Mouse (Mus musculus) neural tube, embryonic 15.5 days (tissue): ENCODE results near the gene Klhdc7b. TPM values are rescaled to one million over a fixed set of nuclear protein-coding genes. Genes with fewer than 3 reads are reported as not detected.

Experiments used
- ATAC-seq: fragments of 200-750 bp; cut with Nextera tagmentation; 2 replicates; pipeline ENCODE4 v1.8.0; 2017; ENCODE audit warnings: mild to moderate bottlenecking, moderate TSS enrichment, moderate library complexity; ENCODE audit not compliant: low FRiP score
- H3K27ac ChIP-seq: fragments of 300-500 bp; sonication (generic); replicated peaks from 2 replicates; pipeline ENCODE4 v1.5.1; 2015; ENCODE audit warnings: mild to moderate bottlenecking, inconsistent platforms
- H3K27me3 ChIP-seq: fragments of 300-500 bp; sonication (generic); replicated peaks from 2 replicates; pipeline ENCODE4 v1.6.1; 2015; ENCODE audit warnings: inconsistent platforms
- H3K36me3 ChIP-seq: fragments of 300-500 bp; sonication (generic); 2 replicates; pipeline ENCODE4 v1.6.1; 2015; ENCODE audit warnings: inconsistent platforms
- H3K4me1 ChIP-seq: fragments of 300-500 bp; sonication (generic); 2 replicates; pipeline ENCODE4 v1.6.1; 2015; ENCODE audit warnings: inconsistent platforms
- H3K4me2 ChIP-seq: fragments of 300-500 bp; sonication (generic); 2 replicates; pipeline ENCODE4 v1.6.1; 2015; ENCODE audit warnings: inconsistent platforms, mild to moderate bottlenecking, moderate library complexity
- H3K4me3 ChIP-seq: fragments of 300-500 bp; sonication (generic); replicated peaks from 2 replicates; pipeline ENCODE4 v1.5.1; 2015; ENCODE audit warnings: mild to moderate bottlenecking, inconsistent platforms
- H3K9ac ChIP-seq: fragments of 300-500 bp; sonication (generic); replicated peaks from 2 replicates; pipeline ENCODE4 v1.6.1; 2015; ENCODE audit warnings: mild to moderate bottlenecking, inconsistent platforms
- H3K9me3 ChIP-seq: fragments of 300-500 bp; sonication (generic); replicated peaks from 2 replicates; pipeline ENCODE4 v1.6.1; 2016; ENCODE audit warnings: inconsistent platforms
- WGBS: fragments of 180-500 bp; shearing (Covaris S2); methylation state at CpG from one replicate; pipeline ENCODE4 v1.1.7; 2015; ENCODE audit warnings: mixed read lengths; 5-methylcytosine and 5-hydroxymethylcytosine counted together
- polyA plus RNA-seq: library from polyadenylated mRNA; unstranded; fragments of >200 nt; fragmentation: Nextera tagmentation; extraction: Ambion mirVana; gene quantifications from 2 replicates; pipeline ENCODE4 v1.2.1, GENCODE M21; 2015

Gene Klhdc7b
- polyA plus RNA-seq, 1 experiment from 2014 or later = 0.05 TPM

DNA sequence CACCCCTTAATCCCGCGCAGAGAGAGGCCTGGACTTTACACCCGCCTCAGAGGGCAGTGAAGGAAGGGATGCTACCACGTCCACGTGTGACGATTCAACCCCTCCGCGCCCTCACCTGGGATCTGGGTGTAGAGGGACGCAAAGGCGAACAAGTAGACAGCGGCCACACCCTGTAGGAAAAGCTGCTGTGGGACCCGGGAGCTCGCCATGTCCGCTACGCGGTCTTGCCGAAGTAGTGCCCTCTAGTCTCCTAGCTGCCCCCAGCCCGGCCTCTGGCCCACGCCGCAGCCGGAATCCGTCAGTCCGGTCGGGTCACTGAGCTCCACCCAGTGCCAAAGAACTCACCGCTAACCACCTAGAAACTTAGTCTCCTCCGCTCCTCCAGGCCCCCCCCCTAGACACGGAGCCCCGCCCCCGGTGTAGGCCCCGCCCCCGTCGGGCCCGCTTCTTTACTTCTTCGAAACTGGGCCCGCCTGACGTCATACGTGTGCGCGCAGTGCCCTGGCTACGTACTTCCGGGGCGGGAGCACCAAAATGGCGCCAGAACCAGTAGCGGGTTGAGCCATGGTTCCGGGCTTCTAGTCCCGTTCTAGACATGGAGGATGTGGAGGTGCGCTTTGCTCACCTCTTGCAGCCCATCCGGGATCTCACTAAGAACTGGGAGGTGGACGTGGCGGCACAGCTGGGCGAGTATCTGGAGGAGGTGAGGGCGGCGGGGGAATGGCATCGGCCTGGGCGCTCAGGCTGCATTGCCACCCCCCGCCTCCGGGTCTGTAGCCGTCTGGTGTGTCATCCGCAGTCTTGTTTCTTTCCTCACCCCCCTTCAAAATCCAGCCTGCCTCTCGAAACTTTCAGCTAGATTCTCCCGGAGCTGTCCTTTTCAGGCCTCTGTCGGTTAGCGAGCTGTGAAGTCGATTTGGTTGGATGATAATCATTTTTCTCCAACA, 29.2 kb upstream of the Klhdc7b start, which contains the start of the genes Lmf2 and Ncaph2:
Gene Lmf2, minus strand, starts transcription at position 419 of the 947 bp plus-strand sequence.
Gene Ncaph2, plus strand, starts transcription at position 479 of the 947 bp plus-strand sequence.
- peak; percentile 91 for ATAC-seq
- Histone ChIP-seq H3K36me3 (peaks cover 32% of the 10 kb centered on the region), H3K27ac (peak within 1 kb of the TSS; percentile 88), H3K4me2 (peak within 1 kb of the TSS; percentile 86), H3K9ac (peak within 1 kb of the TSS; percentile 76), H3K9me3 (no peaks in the 10 kb centered on the region), H3K27me3 (no peaks in the 10 kb centered on the region), H3K4me3 (peak within 1 kb of the TSS; percentile 65), H3K4me1 (peaks cover 38% of the 10 kb centered on the region)
- WGBS = under 1% methylated on average over 63 of the region's 64 CpGs

DNA sequence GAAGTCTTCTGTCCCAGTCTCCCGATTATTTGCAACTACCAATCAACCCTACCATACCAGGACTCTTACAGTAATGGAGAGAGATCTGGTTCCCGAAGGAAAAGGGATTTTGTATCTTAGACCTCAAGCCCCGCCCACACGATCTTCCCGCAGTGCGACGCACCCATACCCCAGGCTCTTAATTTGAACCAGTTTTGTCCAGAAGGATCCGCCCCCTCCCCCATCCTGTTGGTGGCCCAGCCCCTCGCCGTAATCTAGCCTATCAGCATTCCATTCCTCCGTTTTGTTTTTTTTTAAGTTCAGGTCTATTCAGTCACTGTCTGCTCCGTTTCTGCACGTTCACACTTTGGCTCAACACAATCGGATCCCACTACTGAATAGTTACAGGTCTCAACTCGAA, 28.3 kb upstream of the Klhdc7b start:
- Histone ChIP-seq H3K27ac (peak overlapping the region; percentile 88), H3K4me2 (peak overlapping the region; percentile 86), H3K4me3 (peak overlapping the region; percentile 65), H3K36me3 (peaks cover 32% of the 10 kb centered on the region), H3K9ac (peak overlapping the region; percentile 76), H3K9me3 (no peaks in the 10 kb centered on the region), H3K27me3 (no peaks in the 10 kb centered on the region), H3K4me1 (peaks cover 38% of the 10 kb centered on the region)
- under 1% methylated on average over 15 of the region's 15 CpGs for WGBS
- ATAC-seq = peak; percentile 43

DNA sequence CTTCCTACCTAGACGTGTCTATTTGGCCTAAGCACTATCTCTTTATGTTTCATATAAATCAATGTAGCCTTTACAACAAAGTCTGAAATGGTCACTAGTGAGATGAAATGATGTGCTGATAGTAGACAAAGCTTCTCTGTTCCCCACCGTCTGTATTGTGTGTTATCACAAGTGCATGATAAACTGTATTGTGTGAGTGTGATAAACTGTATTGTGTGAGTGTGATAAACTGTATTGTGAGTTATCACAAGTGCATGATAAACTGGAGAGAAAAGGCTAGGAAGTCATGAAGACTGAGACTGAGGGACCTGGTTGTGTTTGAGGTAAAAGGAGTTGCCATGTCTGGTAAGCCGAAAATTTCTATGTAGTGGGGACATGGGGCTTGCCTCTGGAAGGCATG, 25.9 kb upstream of the Klhdc7b start:
- no peaks in the 10 kb centered on the region for H3K27me3 ChIP-seq
- H3K9ac ChIP-seq = no peak overlapping the region
- ATAC-seq = no peak
- no peaks in the 10 kb centered on the region for H3K9me3 ChIP-seq
- H3K27ac ChIP-seq = no peak overlapping the region
- peaks cover 33% of the 10 kb centered on the region for H3K36me3 ChIP-seq
- H3K4me2 ChIP-seq = no peak overlapping the region
- H3K4me1 ChIP-seq = peaks cover 38% of the 10 kb centered on the region
- WGBS = 86% methylated on average over 3 of the region's 3 CpGs
- no peak overlapping the region for H3K4me3 ChIP-seq

DNA sequence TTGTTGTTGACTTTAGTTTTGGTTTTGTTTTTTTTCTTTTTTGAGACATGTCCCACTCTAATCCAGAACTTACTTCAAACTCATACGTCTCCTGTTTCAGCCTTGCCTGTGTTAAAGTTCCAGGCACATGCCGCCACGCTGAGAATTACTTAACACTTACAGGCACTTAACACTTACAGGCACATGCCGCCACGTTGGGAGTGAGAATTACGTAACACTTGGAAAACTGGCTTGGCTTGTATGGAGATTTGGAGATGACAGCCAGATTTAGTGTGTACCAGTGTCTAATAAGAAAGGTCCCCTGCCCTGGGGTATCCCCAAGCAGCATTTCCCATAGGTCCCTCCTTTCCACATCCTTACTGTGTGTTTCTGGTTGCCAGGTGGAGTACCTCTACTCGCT, 21.7 kb upstream of the Klhdc7b start:
- H3K9ac ChIP-seq = no peak overlapping the region
- no peak for ATAC-seq
- H3K27me3 ChIP-seq = no peaks in the 10 kb centered on the region
- no peak overlapping the region for H3K27ac ChIP-seq
- WGBS = 94% methylated on average over 7 of the region's 7 CpGs
- no peaks in the 10 kb centered on the region for H3K9me3 ChIP-seq
- H3K4me3 ChIP-seq = no peak overlapping the region
- no peak overlapping the region for H3K4me2 ChIP-seq
- H3K4me1 ChIP-seq = peaks cover 8% of the 10 kb centered on the region
- peaks cover 76% of the 10 kb centered on the region for H3K36me3 ChIP-seq

DNA sequence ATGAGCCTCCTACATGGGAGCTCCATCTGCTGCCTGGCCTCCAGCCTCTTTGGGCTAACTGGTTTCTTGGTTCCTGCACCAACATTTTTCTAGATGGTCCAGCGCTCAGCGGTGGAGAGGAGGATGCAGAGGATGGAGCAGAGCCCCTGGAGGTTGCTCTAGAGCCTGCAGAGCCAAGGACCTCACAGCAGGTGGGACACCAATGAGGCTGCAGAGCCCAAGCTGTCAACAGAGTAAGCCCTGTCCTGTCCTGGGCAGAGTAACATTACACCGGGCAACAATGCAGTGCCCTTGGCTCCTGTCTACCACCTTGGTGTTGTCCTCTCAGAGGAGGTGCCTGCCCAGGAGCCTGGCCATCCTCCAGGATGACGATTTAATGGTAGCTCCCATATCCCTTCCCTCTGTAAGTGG, 19.6 kb upstream of the Klhdc7b start:
- H3K9me3 ChIP-seq = no peaks in the 10 kb centered on the region
- no peak overlapping the region for H3K4me3 ChIP-seq
- no peak overlapping the region for H3K9ac ChIP-seq
- peaks cover 96% of the 10 kb centered on the region for H3K36me3 ChIP-seq
- ATAC-seq = no peak
- 95% methylated on average over 4 of the region's 4 CpGs for WGBS
- H3K4me1 ChIP-seq = no peaks in the 10 kb centered on the region
- H3K4me2 ChIP-seq = no peak overlapping the region
- H3K27me3 ChIP-seq = no peaks in the 10 kb centered on the region
- H3K27ac ChIP-seq = no peak overlapping the region

DNA sequence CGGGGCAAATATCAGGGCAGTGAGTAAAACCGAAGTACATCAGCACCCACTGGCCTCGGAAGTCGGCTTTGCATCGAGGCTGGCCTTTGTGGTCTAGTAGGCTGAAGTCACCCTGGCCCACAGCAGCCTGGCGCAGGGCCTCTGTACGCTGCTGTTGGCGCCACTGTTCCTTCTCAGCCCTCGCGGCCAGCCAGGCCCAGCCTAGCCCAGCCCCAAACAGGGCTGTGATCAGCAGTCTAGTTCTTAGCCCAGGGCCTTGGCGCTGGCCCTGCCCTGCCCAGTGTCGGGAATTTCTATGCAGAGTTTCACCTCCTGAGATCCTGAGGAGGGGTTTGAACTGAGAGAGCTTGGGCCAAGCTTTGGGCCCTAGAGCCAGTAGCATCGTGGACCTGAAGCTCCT, 12.6 kb upstream of the Klhdc7b start:
- no peak overlapping the region for H3K4me2 ChIP-seq
- no peaks in the 10 kb centered on the region for H3K9me3 ChIP-seq
- no peak overlapping the region for H3K27ac ChIP-seq
- H3K9ac ChIP-seq = no peak overlapping the region
- peaks cover 57% of the 10 kb centered on the region for H3K36me3 ChIP-seq
- H3K27me3 ChIP-seq = peaks cover 13% of the 10 kb centered on the region
- H3K4me1 ChIP-seq = peaks cover 20% of the 10 kb centered on the region
- no peak for ATAC-seq
- H3K4me3 ChIP-seq = no peak overlapping the region
- WGBS = 92% methylated on average over 13 of the region's 13 CpGs

DNA sequence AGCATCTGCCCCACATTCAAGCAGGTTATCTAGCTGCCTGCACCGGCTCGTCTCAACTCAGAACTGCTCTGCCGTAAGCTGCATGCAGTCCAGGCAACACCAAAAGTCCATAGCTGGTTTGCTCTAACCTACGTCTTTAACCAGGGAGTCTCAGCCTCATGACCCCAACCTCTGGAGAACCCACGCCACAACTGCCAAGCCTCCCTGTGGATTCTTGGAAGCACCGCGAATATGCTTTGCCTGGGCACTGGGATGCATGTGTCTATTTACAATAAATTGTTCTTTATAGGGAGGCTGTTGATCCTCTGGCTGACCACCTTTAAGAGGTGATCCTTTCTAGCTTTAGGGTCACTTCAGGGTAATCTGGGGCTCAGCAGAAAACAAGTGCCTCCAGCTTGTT, 12.2 kb upstream of the Klhdc7b start:
- H3K27ac ChIP-seq = no peak overlapping the region
- WGBS = 89% methylated on average over 7 of the region's 7 CpGs
- peak overlapping the region; percentile 75 for H3K4me2 ChIP-seq
- H3K27me3 ChIP-seq = peaks cover 18% of the 10 kb centered on the region
- peaks cover 20% of the 10 kb centered on the region for H3K4me1 ChIP-seq
- peaks cover 52% of the 10 kb centered on the region for H3K36me3 ChIP-seq
- peak overlapping the region; percentile 80 for H3K4me3 ChIP-seq
- H3K9me3 ChIP-seq = no peaks in the 10 kb centered on the region
- no peak for ATAC-seq
- H3K9ac ChIP-seq = no peak overlapping the region

DNA sequence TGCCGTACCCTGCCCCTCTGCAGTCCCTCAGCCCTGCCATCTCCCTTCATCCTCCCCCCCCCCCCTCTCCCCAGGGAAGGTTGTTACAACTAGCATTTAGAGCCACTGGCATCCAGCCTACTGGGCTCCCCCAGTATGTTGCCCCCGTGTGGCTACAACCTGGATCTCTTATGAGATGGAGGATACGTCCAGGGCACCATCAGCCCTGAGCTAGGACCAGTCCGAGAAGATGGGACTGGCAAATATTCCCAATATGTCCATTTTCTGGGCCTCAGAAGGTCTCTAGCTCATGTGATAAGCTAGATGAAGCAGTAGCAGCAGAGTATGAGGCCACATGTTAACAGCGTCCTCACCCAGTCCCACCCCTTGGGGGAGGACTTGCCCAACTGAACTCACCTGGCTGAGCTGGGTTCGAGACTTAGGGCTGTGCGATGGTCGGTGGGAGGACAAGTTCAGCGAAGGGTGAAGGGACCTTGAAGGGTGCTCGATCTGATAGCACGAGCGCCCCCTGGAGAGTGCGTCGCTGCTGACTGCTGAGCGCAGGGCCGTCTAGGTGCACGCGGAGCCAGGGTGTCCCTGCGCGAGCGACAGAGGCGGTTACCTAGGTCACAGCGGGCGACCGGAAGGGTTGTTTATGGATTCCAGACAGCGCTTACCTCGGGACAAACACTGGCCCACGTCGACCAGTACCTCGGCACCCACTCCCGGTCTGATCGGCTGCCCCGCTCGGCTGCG, 11.5 kb upstream of the Klhdc7b start:
- H3K9me3 ChIP-seq = no peaks in the 10 kb centered on the region
- 1% methylated on average over 35 of the region's 35 CpGs for WGBS
- peak; percentile 86 for ATAC-seq
- H3K4me2 ChIP-seq = peak overlapping the region; percentile 75
- peak overlapping the region; percentile 80 for H3K4me3 ChIP-seq
- peak overlapping the region; percentile 92 for H3K9ac ChIP-seq
- peaks cover 23% of the 10 kb centered on the region for H3K4me1 ChIP-seq
- peak overlapping the region; percentile 96 for H3K27ac ChIP-seq
- peaks cover 45% of the 10 kb centered on the region for H3K36me3 ChIP-seq
- H3K27me3 ChIP-seq = peaks cover 25% of the 10 kb centered on the region

DNA sequence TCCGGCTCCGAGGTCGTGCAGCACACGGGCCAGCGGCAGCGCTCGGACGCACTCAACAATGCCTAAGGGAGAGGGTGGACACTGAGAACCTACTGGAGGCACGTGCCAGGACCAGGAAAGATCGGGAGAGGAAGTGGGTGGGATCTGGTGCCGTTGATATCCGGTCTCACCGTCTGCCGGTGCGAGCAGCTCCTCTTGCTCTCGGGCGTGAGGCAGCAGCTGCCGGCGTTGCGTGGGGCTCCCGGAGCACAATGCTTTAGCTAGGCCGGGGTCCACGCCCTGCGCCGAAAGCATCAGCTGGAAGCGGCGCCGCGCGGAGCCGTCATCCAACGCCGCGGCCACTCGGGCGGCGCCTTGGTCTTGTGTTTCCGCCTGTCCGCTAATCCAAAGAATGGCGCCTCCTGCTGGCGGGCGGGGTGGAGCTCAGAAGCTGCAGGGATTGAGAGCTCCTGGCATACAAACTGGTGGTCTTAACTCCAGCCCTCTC, 10.9 kb upstream of the Klhdc7b start, which contains the start of gene Sco2:
Gene Sco2, minus strand, starts transcription at position 85 of the 487 bp plus-strand sequence.
- peak; percentile 88 for ATAC-seq
- Histone ChIP-seq H3K27me3 (peaks cover 30% of the 10 kb centered on the region), H3K4me3 (peak within 1 kb of the TSS; percentile 80), H3K36me3 (peaks cover 39% of the 10 kb centered on the region), H3K9ac (peak within 1 kb of the TSS; percentile 92), H3K4me2 (peak within 1 kb of the TSS; percentile 75), H3K27ac (peak within 1 kb of the TSS; percentile 96), H3K9me3 (no peaks in the 10 kb centered on the region), H3K4me1 (peaks cover 29% of the 10 kb centered on the region)
- WGBS = under 1% methylated on average over 42 of the region's 42 CpGs

DNA sequence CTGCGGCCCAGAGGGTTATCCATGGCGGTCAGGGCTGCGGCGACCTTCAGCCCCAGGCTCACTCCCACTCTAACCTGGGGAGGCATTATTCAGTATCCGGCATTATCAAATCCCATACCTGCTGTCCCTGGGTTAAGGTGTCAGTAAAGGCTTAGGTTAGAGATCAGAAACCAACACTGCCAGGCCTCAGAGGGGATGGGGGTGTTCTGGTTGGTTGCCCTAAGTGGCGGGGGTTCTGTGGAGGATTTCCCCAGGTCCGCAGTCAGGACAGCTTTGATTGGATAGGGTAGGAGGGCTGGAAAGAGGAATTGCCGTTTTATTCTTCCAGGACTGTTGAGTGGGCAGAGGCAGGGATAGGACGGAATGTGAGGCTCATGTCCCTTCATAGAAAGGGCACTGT, 10.4 kb upstream of the Klhdc7b start:
- no peak for ATAC-seq
- H3K36me3 ChIP-seq = peaks cover 34% of the 10 kb centered on the region
- no peaks in the 10 kb centered on the region for H3K9me3 ChIP-seq
- H3K27ac ChIP-seq = peak overlapping the region; percentile 96
- WGBS = 48% methylated on average over 9 of the region's 9 CpGs
- H3K9ac ChIP-seq = peak overlapping the region; percentile 92
- peaks cover 35% of the 10 kb centered on the region for H3K27me3 ChIP-seq
- peaks cover 35% of the 10 kb centered on the region for H3K4me1 ChIP-seq
- peak overlapping the region; percentile 80 for H3K4me3 ChIP-seq
- H3K4me2 ChIP-seq = peak overlapping the region; percentile 75

DNA sequence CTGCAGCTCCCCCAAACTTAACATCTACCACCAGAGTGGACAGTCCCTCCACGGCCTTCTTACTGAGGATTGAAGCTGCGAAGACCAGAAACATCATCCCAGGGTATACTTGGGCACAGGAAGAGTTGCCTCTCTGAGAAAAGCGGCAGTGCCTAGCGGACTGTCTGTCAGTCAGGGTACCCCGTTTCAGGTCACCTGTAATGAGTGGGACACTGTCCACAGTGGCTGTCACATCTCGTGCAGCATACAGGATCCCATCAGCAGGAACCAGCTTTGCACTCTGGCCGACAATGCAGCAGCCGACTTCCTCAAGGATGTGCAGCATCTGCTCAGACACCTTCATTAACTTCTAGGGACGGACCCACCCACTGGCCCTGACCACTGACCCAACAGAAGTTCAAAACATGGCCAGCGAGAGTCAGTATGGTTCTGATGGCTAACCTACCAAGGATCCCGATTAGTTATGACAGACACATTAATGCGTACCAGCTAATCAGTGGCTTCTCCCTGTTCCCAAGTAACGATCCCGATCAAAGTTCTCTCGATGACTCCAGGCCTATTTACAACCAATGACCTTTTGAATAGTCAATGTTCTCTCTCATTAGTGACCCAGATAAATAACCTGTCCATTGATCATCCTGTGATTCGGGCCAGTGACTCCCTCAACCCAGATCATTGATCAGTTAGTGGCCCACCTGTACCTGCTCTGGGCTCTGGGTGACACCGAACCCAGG, 9.7 kb upstream of the Klhdc7b start:
- no peak overlapping the region for H3K27ac ChIP-seq
- no peak for ATAC-seq
- H3K9ac ChIP-seq = peak overlapping the region; percentile 92; the same call in 1 of the 2 replicates
- no peaks in the 10 kb centered on the region for H3K9me3 ChIP-seq
- peaks cover 40% of the 10 kb centered on the region for H3K27me3 ChIP-seq
- peak overlapping the region; percentile 75 for H3K4me2 ChIP-seq
- WGBS = 94% methylated on average over 17 of the region's 17 CpGs
- H3K36me3 ChIP-seq = peaks cover 28% of the 10 kb centered on the region
- no peak overlapping the region for H3K4me3 ChIP-seq
- H3K4me1 ChIP-seq = peaks cover 38% of the 10 kb centered on the region
